Mouse (Mus musculus): ENCODE measurements around the gene Slc25a27. TPM values are rescaled to one million over a fixed set of nuclear protein-coding genes. Genes with fewer than 3 reads are reported as not detected.

Slc25a27 gene
- polyA plus RNA-seq, 1 experiment from 2014 or later = 27.2 TPM

DNA sequence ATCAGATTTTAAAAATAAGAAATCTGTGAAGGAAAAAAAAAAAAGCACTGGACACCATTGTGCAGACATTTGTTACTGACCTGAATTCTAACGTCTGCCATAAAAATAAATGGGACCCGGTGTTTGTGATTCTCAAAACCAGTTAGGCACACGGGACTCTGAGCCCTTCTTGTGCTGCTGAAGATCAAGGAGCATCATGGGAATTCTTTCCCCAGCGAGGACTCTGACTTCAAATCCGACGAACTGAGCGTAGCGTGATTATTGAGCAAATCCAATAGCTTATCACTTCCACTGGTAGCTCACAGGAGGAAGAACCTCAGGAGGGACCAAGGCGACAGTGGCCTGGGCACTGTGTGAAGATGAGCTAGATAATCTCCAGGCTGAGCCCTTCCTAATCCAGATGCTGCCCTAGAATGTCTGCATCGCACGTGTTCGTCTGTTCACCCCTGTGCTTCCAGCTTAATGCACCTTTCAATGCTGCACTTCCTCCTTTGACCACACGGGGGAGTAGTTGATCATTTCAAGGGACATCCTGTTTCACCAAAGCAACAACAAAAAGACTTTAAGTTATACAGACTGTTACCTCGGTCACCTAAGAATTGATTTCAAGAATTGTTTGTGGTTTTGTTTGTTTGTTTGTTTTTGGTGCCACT lies 32.1 kb upstream of the Slc25a27 start:
- no peaks in the 10 kb centered on the region for H3K4me1 ChIP-seq (ENCODE audit: control insufficient read depth, insufficient read depth, low read length)
- ATAC-seq (ENCODE audit: insufficient number of reproducible peaks, low FRiP score, low TSS enrichment, low read depth) (no peak), DNase-seq (ENCODE audit: low spot score) (peak; percentile 93)
- H3K27ac ChIP-seq (replicated peaks; ENCODE audit: low read depth, low read length) = no peak overlapping the region
- H3K9me3 ChIP-seq (ENCODE audit: control insufficient read depth, low read length) = no peaks in the 10 kb centered on the region
- no peaks in the 10 kb centered on the region for H3K36me3 ChIP-seq (ENCODE audit: control insufficient read depth, insufficient read depth, low read length)
- H3K27me3 ChIP-seq (ENCODE audit: control insufficient read depth, insufficient read depth, low read length) = no peaks in the 10 kb centered on the region
- H3K9ac ChIP-seq (ENCODE audit: low read length) = no peak overlapping the region
- H3K4me3 ChIP-seq (ENCODE audit: low read depth, low read length) = no peak overlapping the region
- WGBS = 45% methylated on average over 14 of the region's 14 CpGs
- no peak overlapping the region for H3K4me2 ChIP-seq (ENCODE audit: low read depth, severe bottlenecking)

DNA sequence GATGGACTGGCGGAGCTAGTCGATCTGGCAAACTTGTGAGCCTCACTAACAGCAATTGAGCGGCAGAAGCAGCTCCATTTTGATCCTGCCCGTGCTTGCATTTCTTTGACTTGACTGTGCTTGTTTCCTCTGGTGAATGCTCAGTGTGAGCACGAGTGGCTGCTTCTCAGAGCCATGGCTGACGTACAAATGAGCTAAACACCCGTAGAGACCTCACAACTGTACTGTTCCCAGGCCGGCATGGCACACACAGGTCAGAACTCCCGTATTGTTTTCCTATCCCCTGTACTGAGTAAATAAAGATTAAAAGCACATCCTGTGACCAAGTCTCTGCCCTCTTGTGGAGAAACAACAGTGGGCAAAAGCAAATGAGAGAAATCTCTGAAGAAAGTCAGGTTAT lies 22.6 kb upstream of the Slc25a27 start:
- H3K4me2 ChIP-seq (ENCODE audit: low read depth, severe bottlenecking) = no peak overlapping the region
- DNase-seq (ENCODE audit: low spot score) = no peak
- no peaks in the 10 kb centered on the region for H3K36me3 ChIP-seq (ENCODE audit: control insufficient read depth, insufficient read depth, low read length)
- no peak overlapping the region for H3K4me3 ChIP-seq (ENCODE audit: low read depth, low read length)
- no peak overlapping the region for H3K27ac ChIP-seq (replicated peaks; ENCODE audit: low read depth, low read length)
- H3K9me3 ChIP-seq (ENCODE audit: control insufficient read depth, low read length) = no peaks in the 10 kb centered on the region
- H3K27me3 ChIP-seq (ENCODE audit: control insufficient read depth, insufficient read depth, low read length) = no peaks in the 10 kb centered on the region
- ATAC-seq (ENCODE audit: insufficient number of reproducible peaks, low FRiP score, low TSS enrichment, low read depth) = no peak
- WGBS = 87% methylated on average over 9 of the region's 9 CpGs
- no peak overlapping the region for H3K9ac ChIP-seq (ENCODE audit: low read length)
- no peaks in the 10 kb centered on the region for H3K4me1 ChIP-seq (ENCODE audit: control insufficient read depth, insufficient read depth, low read length)

DNA sequence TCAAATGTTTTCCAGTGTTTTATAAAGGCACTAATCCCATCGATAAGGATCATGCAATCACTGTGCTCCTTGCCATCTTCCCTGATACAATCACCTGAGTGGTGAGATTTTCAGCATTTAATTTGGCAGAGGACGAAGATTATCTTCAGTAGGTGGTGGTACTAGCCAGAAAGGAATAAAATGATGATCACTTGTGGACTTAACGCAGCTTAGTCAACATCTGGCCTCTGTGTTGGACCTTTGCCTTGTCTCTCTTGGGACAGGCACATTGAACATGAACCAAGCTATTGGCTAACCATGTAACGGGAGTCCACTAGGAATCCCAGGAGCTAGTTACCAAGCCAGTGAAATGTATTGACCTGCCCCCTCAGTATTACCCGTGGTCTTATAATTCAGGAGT lies 17.6 kb upstream of the Slc25a27 start:
- ATAC-seq (ENCODE audit: insufficient number of reproducible peaks, low FRiP score, low TSS enrichment, low read depth) = no peak
- H3K4me1 ChIP-seq (ENCODE audit: control insufficient read depth, insufficient read depth, low read length) = no peaks in the 10 kb centered on the region
- H3K4me3 ChIP-seq (ENCODE audit: low read depth, low read length) = no peak overlapping the region
- H3K4me2 ChIP-seq (ENCODE audit: low read depth, severe bottlenecking) = no peak overlapping the region
- no peak overlapping the region for H3K9ac ChIP-seq (ENCODE audit: low read length)
- no peaks in the 10 kb centered on the region for H3K9me3 ChIP-seq (ENCODE audit: control insufficient read depth, low read length)
- H3K36me3 ChIP-seq (ENCODE audit: control insufficient read depth, insufficient read depth, low read length) = no peaks in the 10 kb centered on the region
- no peaks in the 10 kb centered on the region for H3K27me3 ChIP-seq (ENCODE audit: control insufficient read depth, insufficient read depth, low read length)
- no peak overlapping the region for H3K27ac ChIP-seq (replicated peaks; ENCODE audit: low read depth, low read length)
- WGBS = 90% methylated on average over 5 of the region's 5 CpGs
- DNase-seq (ENCODE audit: low spot score) = no peak

- Histone ChIP-seq H3K4me2 (ENCODE audit: low read depth, severe bottlenecking) (no peak overlapping the region), H3K4me1 (ENCODE audit: control insufficient read depth, insufficient read depth, low read length) (no peaks in the 10 kb centered on the region), H3K27ac (replicated peaks; ENCODE audit: low read depth, low read length) (no peak overlapping the region), H3K36me3 (ENCODE audit: control insufficient read depth, insufficient read depth, low read length) (no peaks in the 10 kb centered on the region), H3K27me3 (ENCODE audit: control insufficient read depth, insufficient read depth, low read length) (no peaks in the 10 kb centered on the region), H3K9me3 (ENCODE audit: control insufficient read depth, low read length) (no peaks in the 10 kb centered on the region), H3K4me3 (ENCODE audit: low read depth, low read length) (no peak overlapping the region), H3K9ac (ENCODE audit: low read length) (no peak overlapping the region)
- ATAC-seq (ENCODE audit: insufficient number of reproducible peaks, low FRiP score, low TSS enrichment, low read depth) (no peak), DNase-seq (ENCODE audit: low spot score) (no peak)
- WGBS = 87% methylated on average over 7 of the region's 7 CpGs
Measured at GRCm38 (mm10) chr17:43684086-43684485, 17.1 kb upstream of the Slc25a27 start.

DNA sequence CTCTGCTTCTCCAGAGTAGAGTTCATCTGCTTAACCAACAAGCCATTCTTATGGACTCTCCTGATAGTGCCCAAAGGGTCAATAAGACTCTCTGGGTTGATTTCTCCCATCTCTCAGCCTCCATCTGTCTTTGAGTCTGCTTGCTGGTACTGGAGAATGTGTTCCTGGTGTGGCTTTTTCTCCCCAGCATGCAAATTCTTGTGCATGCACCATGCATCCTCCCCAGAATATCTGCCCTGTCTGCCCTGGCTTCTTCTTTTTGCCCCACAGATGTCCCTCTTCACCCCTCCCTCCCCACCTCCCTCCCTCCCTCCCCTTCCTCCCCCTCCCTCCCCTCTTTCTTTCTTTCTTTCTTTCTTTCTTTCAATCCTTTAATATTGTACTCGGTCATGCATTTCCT lies 10.3 kb upstream of the Slc25a27 start:
- H3K27me3 ChIP-seq (ENCODE audit: control insufficient read depth, insufficient read depth, low read length) = no peaks in the 10 kb centered on the region
- no peak for ATAC-seq (ENCODE audit: insufficient number of reproducible peaks, low FRiP score, low TSS enrichment, low read depth)
- 53% methylated on average over 1 of the region's 1 CpGs for WGBS

DNA sequence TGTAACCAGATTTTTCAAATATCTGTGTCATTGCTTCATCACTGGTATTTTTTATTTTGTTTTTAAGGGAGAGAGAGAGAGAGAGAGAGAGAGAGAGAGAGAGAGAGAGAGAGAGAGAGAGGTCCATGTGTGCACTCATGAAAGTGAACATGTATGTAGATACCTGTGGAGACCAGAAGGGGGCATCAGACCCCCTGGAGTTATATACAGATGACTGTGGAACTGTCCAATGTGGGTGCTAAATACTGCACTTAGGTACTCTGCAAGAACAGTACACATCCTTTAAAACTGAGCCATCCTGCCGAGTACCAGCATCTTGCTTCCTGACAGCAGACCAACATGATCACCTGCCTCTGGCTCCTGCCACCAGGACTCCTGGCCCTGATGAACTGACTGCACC lies 9.2 kb upstream of the Slc25a27 start:
- H3K4me3 ChIP-seq (ENCODE audit: low read depth, low read length) = no peak overlapping the region
- no peak for ATAC-seq (ENCODE audit: insufficient number of reproducible peaks, low FRiP score, low TSS enrichment, low read depth)
- 76% methylated on average over 1 of the region's 1 CpGs for WGBS

More for the DNA sequence above, 10.3 kb upstream of the Slc25a27 start:
- no peak overlapping the region for H3K4me2 ChIP-seq (ENCODE audit: low read depth, severe bottlenecking)
- DNase-seq (ENCODE audit: low spot score) = no peak
- no peak overlapping the region for H3K27ac ChIP-seq (replicated peaks; ENCODE audit: low read depth, low read length)
- no peak overlapping the region for H3K9ac ChIP-seq (ENCODE audit: low read length)
- no peak overlapping the region for H3K4me3 ChIP-seq (ENCODE audit: low read depth, low read length)
- no peaks in the 10 kb centered on the region for H3K4me1 ChIP-seq (ENCODE audit: control insufficient read depth, insufficient read depth, low read length)
- no peaks in the 10 kb centered on the region; the same call in 1 of the 2 replicates for H3K9me3 ChIP-seq (ENCODE audit: control insufficient read depth, low read length)
- no peaks in the 10 kb centered on the region for H3K36me3 ChIP-seq (ENCODE audit: control insufficient read depth, insufficient read depth, low read length)

DNA sequence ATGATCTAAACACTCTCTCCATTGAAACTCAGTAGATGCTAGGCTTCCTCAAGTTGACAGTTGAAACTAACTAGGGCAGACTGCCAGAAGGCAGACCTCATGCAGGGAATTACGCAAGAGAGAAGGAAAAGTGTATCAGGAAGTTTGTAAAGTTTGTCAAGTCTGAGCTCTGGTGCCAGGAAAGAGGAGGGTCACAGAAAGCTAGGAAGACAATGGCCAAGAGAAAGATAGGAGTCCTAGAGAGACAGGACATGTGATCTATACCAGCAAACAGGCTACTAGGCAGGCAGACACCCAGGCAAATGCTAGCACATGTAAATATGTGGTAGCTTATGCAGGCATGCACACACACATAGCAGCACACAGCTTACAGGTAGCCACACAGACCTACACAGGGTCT lies 8.2 kb upstream of the Slc25a27 start:
- Histone ChIP-seq H3K4me2 (ENCODE audit: low read depth, severe bottlenecking) (no peak overlapping the region), H3K4me3 (ENCODE audit: low read depth, low read length) (no peak overlapping the region), H3K9ac (ENCODE audit: low read length) (no peak overlapping the region), H3K27me3 (ENCODE audit: control insufficient read depth, insufficient read depth, low read length) (no peaks in the 10 kb centered on the region), H3K36me3 (ENCODE audit: control insufficient read depth, insufficient read depth, low read length) (no peaks in the 10 kb centered on the region), H3K4me1 (ENCODE audit: control insufficient read depth, insufficient read depth, low read length) (no peaks in the 10 kb centered on the region), H3K9me3 (ENCODE audit: control insufficient read depth, low read length) (no peaks in the 10 kb centered on the region; the same call in 1 of the 2 replicates), H3K27ac (replicated peaks; ENCODE audit: low read depth, low read length) (no peak overlapping the region)
- DNase-seq (ENCODE audit: low spot score) (no peak), ATAC-seq (ENCODE audit: insufficient number of reproducible peaks, low FRiP score, low TSS enrichment, low read depth) (no peak)
- WGBS = 70% methylated on average over 1 of the region's 1 CpGs

More for the DNA sequence above, 9.2 kb upstream of the Slc25a27 start:
- Histone ChIP-seq H3K27me3 (ENCODE audit: control insufficient read depth, insufficient read depth, low read length) (no peaks in the 10 kb centered on the region), H3K36me3 (ENCODE audit: control insufficient read depth, insufficient read depth, low read length) (no peaks in the 10 kb centered on the region), H3K4me2 (ENCODE audit: low read depth, severe bottlenecking) (no peak overlapping the region), H3K27ac (replicated peaks; ENCODE audit: low read depth, low read length) (no peak overlapping the region), H3K9ac (ENCODE audit: low read length) (no peak overlapping the region), H3K9me3 (ENCODE audit: control insufficient read depth, low read length) (no peaks in the 10 kb centered on the region; the same call in 1 of the 2 replicates), H3K4me1 (ENCODE audit: control insufficient read depth, insufficient read depth, low read length) (no peaks in the 10 kb centered on the region)
- no peak for DNase-seq (ENCODE audit: low spot score)

- DNase-seq (ENCODE audit: low spot score) = no peak
- Histone ChIP-seq H3K4me1 (ENCODE audit: control insufficient read depth, insufficient read depth, low read length) (peaks cover 6% of the 10 kb centered on the region; the same call in 1 of the 2 replicates), H3K4me3 (ENCODE audit: low read depth, low read length) (no peak overlapping the region), H3K27me3 (ENCODE audit: control insufficient read depth, insufficient read depth, low read length) (no peaks in the 10 kb centered on the region), H3K36me3 (ENCODE audit: control insufficient read depth, insufficient read depth, low read length) (no peaks in the 10 kb centered on the region), H3K9ac (ENCODE audit: low read length) (no peak overlapping the region), H3K9me3 (ENCODE audit: control insufficient read depth, low read length) (no peaks in the 10 kb centered on the region; the same call in 1 of the 2 replicates), H3K4me2 (ENCODE audit: low read depth, severe bottlenecking) (no peak overlapping the region), H3K27ac (replicated peaks; ENCODE audit: low read depth, low read length) (no peak overlapping the region)
- 84% methylated on average over 4 of the region's 4 CpGs for WGBS
- ATAC-seq (ENCODE audit: insufficient number of reproducible peaks, low FRiP score, low TSS enrichment, low read depth) = no peak
Measured at GRCm38 (mm10) chr17:43671907-43672306, 4.9 kb upstream of the Slc25a27 start.

All from limb, embryonic 11.5 days (tissue).